Mouse (Mus musculus) forebrain, embryonic 13.5 days (tissue): ENCODE measurements around the gene Tns1. TPM values are rescaled to one million over a fixed set of nuclear protein-coding genes. Genes with fewer than 3 reads are reported as not detected.

ENCODE experiments used
- ATAC-seq: fragments of 200-750 bp; cut with Nextera tagmentation; 2 replicates; pipeline ENCODE4 v1.8.0; 2017
- H3K27ac ChIP-seq: fragments of 300-500 bp; sonication (generic); 2 replicates; pipeline ENCODE4 v1.5.1; 2015; ENCODE audit warnings: inconsistent platforms, mild to moderate bottlenecking, moderate library complexity
- H3K27me3 ChIP-seq: fragments of 300-500 bp; sonication (generic); 2 replicates; pipeline ENCODE4 v1.6.1; 2015; ENCODE audit warnings: mild to moderate bottlenecking, inconsistent platforms
- H3K36me3 ChIP-seq: fragments of 300-500 bp; sonication (generic); 2 replicates; pipeline ENCODE4 v1.6.1; 2015; ENCODE audit warnings: mild to moderate bottlenecking, inconsistent platforms; ENCODE audit not compliant: poor library complexity, severe bottlenecking
- H3K4me1 ChIP-seq: fragments of 300-500 bp; sonication (generic); 2 replicates; pipeline ENCODE4 v1.6.1; 2015; ENCODE audit warnings: inconsistent platforms
- H3K4me2 ChIP-seq: fragments of 300-500 bp; sonication (generic); 2 replicates; pipeline ENCODE4 v1.6.1; 2015; ENCODE audit warnings: inconsistent platforms, mild to moderate bottlenecking, moderate library complexity
- H3K4me3 ChIP-seq: fragments of 300-500 bp; sonication (generic); 2 replicates; pipeline ENCODE4 v1.5.1; 2015; ENCODE audit warnings: mild to moderate bottlenecking, inconsistent platforms
- H3K9ac ChIP-seq: fragments of 300-500 bp; sonication (generic); 2 replicates; pipeline ENCODE4 v1.6.1; 2015; ENCODE audit warnings: mild to moderate bottlenecking, inconsistent platforms
- H3K9me3 ChIP-seq: fragments of 300-500 bp; sonication (generic); replicated peaks from 2 replicates; pipeline ENCODE4 v1.6.1; 2016; ENCODE audit warnings: inconsistent platforms
- WGBS: fragments of 180-500 bp; shearing (Covaris S2); methylation state at CpG from one replicate; pipeline ENCODE4 v1.1.7; 2015; 5-methylcytosine and 5-hydroxymethylcytosine counted together
- polyA plus RNA-seq: library from polyadenylated mRNA; unstranded; fragments of >200 nt; fragmentation: Nextera tagmentation; extraction: Ambion mirVana; gene quantifications from 2 replicates; pipeline ENCODE4 v1.2.1, GENCODE M21; 2015

Tns1 gene
- polyA plus RNA-seq, 1 experiment from 2014 or later, result 10.4 TPM

DNA sequence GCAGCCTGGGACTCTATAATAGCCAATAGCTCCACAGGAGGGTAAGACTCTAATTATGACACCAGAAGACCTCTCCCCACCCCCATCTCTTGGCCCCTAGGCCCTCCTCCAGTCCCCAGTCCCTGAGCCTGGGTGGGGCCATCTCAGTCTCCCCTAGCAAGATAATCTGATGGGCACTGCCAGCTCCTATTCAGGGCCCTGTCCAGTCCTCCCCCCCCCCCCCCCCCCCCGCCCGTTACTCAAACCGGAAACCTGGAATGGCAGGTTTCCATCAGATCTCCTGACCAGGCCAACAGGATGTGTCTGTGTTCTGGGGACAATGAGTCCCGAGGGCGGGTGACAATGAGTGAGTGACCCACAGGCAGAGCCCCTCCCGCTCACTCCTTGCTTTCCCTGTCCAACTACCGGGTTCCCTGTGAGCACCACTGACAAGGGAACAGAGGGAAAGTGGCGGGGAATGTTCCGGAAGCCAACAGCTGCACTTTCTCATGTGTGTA lies 136.5 kb downstream of the Tns1 start:
- ATAC-seq, result no peak

GRCm38 (mm10) chr1:73986268-73987045 lies 137.8 kb downstream of the Tns1 start:
- H3K4me2 ChIP-seq, result no peak overlapping the region
- ATAC-seq, result peak; percentile 63
- no peaks in the 10 kb centered on the region for H3K27me3 ChIP-seq
- H3K36me3 ChIP-seq, result peaks cover 5% of the 10 kb centered on the region; the same call in 1 of the 2 replicates
- H3K27ac ChIP-seq, result no peak overlapping the region
- no peaks in the 10 kb centered on the region for H3K4me1 ChIP-seq
- WGBS, result 44% methylated on average over 6 of the region's 6 CpGs
- no peak overlapping the region for H3K4me3 ChIP-seq
- H3K9me3 ChIP-seq, result no peaks in the 10 kb centered on the region
- no peak overlapping the region for H3K9ac ChIP-seq

More for the DNA sequence above, 136.5 kb downstream of the Tns1 start:
- H3K27me3 ChIP-seq, result no peaks in the 10 kb centered on the region
- no peaks in the 10 kb centered on the region for H3K9me3 ChIP-seq
- no peak overlapping the region for H3K9ac ChIP-seq
- H3K4me2 ChIP-seq, result no peak overlapping the region
- H3K36me3 ChIP-seq, result peaks cover 8% of the 10 kb centered on the region; the same call in 1 of the 2 replicates
- 52% methylated on average over 8 of the region's 9 CpGs for WGBS
- H3K4me3 ChIP-seq, result no peak overlapping the region
- H3K27ac ChIP-seq, result no peak overlapping the region
- no peaks in the 10 kb centered on the region for H3K4me1 ChIP-seq

GRCm38 (mm10) chr1:73985611-73986010 lies 138.6 kb downstream of the Tns1 start:
- no peak overlapping the region for H3K4me3 ChIP-seq
- WGBS, result 78% methylated on average over 4 of the region's 4 CpGs
- no peak overlapping the region for H3K4me2 ChIP-seq
- H3K36me3 ChIP-seq, result peaks cover 2% of the 10 kb centered on the region; the same call in 1 of the 2 replicates
- no peak overlapping the region for H3K9ac ChIP-seq
- no peak for ATAC-seq
- H3K4me1 ChIP-seq, result no peaks in the 10 kb centered on the region
- H3K9me3 ChIP-seq, result no peaks in the 10 kb centered on the region
- no peak overlapping the region for H3K27ac ChIP-seq
- H3K27me3 ChIP-seq, result no peaks in the 10 kb centered on the region

GRCm38 (mm10) chr1:73979214-73979613 lies 145.0 kb downstream of the Tns1 start:
- ATAC-seq, result 0 out of 2 replicates have a peak, but pooled peaks have one; percentile 36
- no peak overlapping the region for H3K4me2 ChIP-seq
- H3K4me3 ChIP-seq, result no peak overlapping the region
- no peak overlapping the region for H3K9ac ChIP-seq
- 63% methylated on average over 3 of the region's 3 CpGs for WGBS
- no peak overlapping the region for H3K27ac ChIP-seq
- H3K27me3 ChIP-seq, result no peaks in the 10 kb centered on the region
- H3K36me3 ChIP-seq, result peaks cover 19% of the 10 kb centered on the region; the same call in 1 of the 2 replicates
- no peaks in the 10 kb centered on the region for H3K9me3 ChIP-seq
- H3K4me1 ChIP-seq, result 0 out of 2 replicates have a peak, but pooled peaks cover 3% of the 10 kb centered on the region

DNA sequence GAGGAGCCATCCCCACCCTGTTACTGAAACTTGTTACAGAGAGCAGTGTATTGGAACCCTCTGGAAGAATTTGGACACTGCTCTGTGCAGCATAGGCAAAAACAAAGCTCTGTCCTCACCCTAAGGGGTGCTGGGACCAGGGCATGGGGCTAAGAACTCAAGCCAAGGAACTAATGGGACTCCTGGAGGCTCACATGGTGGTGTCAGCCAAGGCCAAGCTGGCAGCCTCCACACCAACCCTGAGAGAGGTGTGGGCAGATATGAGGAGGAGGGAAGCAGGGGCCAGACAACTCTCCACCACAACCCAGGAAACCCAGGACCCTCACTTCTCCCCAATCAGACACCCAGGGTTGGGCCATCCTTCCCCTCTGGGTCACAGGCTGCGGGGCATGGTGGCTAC lies 145.7 kb downstream of the Tns1 start:
- ATAC-seq, result no peak
- H3K27ac ChIP-seq, result no peak overlapping the region
- peaks cover 19% of the 10 kb centered on the region; the same call in 1 of the 2 replicates for H3K36me3 ChIP-seq
- 90% methylated on average over 1 of the region's 1 CpGs for WGBS
- H3K9me3 ChIP-seq, result no peaks in the 10 kb centered on the region
- H3K9ac ChIP-seq, result no peak overlapping the region
- no peak overlapping the region for H3K4me2 ChIP-seq
- no peak overlapping the region for H3K4me3 ChIP-seq
- H3K27me3 ChIP-seq, result no peaks in the 10 kb centered on the region
- H3K4me1 ChIP-seq, result 0 out of 2 replicates have a peak, but pooled peaks cover 3% of the 10 kb centered on the region

DNA sequence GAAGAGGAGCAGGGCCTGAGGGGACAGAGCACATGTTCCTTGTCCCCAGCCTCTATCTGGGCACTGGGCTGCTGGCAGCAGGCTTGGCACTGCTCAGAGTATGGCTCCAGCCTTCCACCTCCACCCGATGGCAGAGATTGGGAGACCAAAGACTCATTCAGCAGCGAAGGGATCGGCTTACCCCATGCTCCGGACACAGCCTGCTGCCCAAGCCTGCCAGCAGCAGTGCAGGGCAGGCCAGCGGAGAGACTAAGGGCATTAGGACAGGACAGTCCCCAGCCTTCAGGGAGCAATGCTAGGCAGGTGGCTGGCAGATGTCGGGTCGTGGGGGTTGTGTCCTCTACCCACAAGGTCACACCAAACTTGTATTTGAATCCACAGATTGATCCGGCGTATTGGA lies 150.3 kb downstream of the Tns1 start:
- 82% methylated on average over 9 of the region's 9 CpGs for WGBS
- Histone ChIP-seq H3K9ac (no peak overlapping the region), H3K4me3 (no peak overlapping the region), H3K27me3 (no peaks in the 10 kb centered on the region), H3K9me3 (no peaks in the 10 kb centered on the region), H3K27ac (no peak overlapping the region), H3K4me2 (no peak overlapping the region), H3K4me1 (peaks cover 5% of the 10 kb centered on the region), H3K36me3 (peaks cover 9% of the 10 kb centered on the region; the same call in 1 of the 2 replicates)
- ATAC-seq, result no peak

DNA sequence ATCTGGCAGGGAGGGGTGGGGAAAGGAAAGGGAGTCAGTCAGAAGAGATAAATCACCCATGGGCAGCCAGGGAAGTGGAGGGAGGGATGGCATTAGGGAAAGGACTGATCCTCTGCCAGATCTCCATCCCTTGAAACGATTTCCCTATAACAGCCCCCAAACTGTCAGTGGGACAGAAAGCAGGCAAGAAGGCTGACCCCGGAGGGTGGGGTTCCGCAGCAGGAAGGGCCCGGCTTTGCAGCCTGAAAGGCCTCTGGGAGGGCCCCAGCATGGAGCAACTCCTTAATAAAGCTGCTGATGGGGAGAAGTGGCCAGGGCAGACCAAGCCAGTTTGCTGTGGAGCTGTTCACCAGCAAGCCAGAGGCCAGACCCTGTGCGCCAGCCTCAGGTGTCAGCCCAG lies 151.5 kb downstream of the Tns1 start:
- Histone ChIP-seq H3K27ac (no peak overlapping the region), H3K4me1 (peaks cover 12% of the 10 kb centered on the region), H3K4me3 (no peak overlapping the region), H3K9ac (no peak overlapping the region), H3K27me3 (no peaks in the 10 kb centered on the region), H3K4me2 (no peak overlapping the region), H3K9me3 (no peaks in the 10 kb centered on the region), H3K36me3 (peaks cover 4% of the 10 kb centered on the region; the same call in 1 of the 2 replicates)
- no peak for ATAC-seq
- 63% methylated on average over 5 of the region's 5 CpGs for WGBS

DNA sequence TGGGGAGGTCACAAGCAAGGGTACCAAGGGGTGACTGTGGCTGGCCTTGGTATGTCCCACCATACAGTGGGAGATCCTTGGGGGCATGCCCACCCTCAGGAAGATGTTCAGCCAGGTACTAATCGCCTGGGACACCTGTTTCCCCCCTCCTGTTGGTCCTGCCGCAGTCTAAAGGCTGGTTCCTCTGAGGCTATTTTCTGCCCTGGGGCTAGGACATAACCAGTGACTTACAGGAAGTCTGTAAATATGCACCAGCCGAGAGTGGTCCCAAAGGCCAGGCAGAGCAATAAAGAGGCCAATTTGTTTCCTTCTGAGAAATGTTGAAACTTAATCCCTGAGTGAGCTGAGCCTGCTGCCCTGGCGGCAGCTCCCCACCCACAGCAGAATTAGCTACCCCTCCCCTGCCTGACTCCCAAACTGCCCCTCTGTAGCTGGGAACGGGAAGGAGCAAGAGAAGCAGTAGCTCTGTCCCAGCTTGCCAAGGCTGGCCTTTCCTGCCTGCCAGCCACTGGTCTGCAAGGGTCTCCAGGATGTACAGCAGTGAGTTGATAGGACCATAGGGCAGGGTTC lies 154.0 kb downstream of the Tns1 start:
- H3K36me3 ChIP-seq, result no peaks in the 10 kb centered on the region
- no peak overlapping the region for H3K27ac ChIP-seq
- no peaks in the 10 kb centered on the region for H3K27me3 ChIP-seq
- H3K4me2 ChIP-seq, result no peak overlapping the region
- 35% methylated on average over 5 of the region's 5 CpGs for WGBS
- no peak for ATAC-seq
- H3K4me1 ChIP-seq, result peaks cover 12% of the 10 kb centered on the region
- H3K9me3 ChIP-seq, result no peaks in the 10 kb centered on the region
- no peak overlapping the region for H3K4me3 ChIP-seq
- H3K9ac ChIP-seq, result no peak overlapping the region

- Histone ChIP-seq H3K4me2 (no peak overlapping the region), H3K36me3 (no peaks in the 10 kb centered on the region), H3K4me3 (no peak overlapping the region), H3K27me3 (no peaks in the 10 kb centered on the region), H3K27ac (no peak overlapping the region), H3K9ac (no peak overlapping the region), H3K4me1 (peaks cover 12% of the 10 kb centered on the region), H3K9me3 (no peaks in the 10 kb centered on the region)
- 13% methylated on average over 13 of the region's 13 CpGs for WGBS
- ATAC-seq, result peak; percentile 50; the same call in 1 of the 2 replicates
These were observed 155.3 kb downstream of the Tns1 start for GRCm38 (mm10) chr1:73968712-73969511.

DNA sequence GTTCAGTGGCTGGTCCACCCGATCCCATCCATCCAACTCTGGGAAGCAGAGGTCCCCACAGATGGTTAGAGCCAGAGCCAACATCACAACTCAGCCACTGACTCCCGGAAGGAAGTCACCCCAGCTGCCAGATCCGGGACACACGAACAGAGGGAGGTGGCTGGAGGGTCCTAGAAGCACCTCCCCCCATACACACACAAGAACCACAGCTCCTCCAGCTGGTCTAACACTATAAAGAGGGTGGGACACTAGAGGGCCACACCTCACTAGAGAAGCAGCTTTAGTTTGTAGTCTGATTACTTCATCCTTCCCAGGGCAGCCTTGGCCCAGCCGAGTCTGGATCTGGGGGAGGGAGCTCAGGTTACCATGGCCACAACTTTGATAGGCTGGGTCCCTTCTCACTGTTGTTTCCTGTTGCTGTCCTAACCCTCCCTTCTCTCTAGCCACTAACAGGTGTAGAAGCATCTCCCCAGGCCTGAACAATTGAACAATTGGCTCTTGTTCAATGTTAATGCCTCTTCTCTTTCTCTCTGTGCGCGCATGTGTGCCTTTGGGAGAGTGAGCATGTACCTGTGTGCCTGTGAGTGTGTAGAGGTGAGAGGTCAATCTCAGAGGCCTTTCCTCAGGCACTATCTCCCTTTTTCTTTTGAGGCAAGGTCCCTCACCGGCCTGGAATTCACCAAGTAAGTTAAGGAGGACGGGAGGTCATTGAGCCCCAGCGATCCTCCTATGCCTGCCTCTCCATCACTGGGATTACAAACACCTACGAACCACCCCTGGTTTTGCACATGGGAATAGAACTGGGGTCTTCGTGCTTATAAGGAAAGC lies 157.6 kb downstream of the Tns1 start:
- H3K36me3 ChIP-seq, result no peaks in the 10 kb centered on the region
- H3K4me1 ChIP-seq, result peaks cover 25% of the 10 kb centered on the region
- ATAC-seq, result no peak
- H3K27ac ChIP-seq, result no peak overlapping the region
- H3K27me3 ChIP-seq, result no peaks in the 10 kb centered on the region
- no peaks in the 10 kb centered on the region for H3K9me3 ChIP-seq
- WGBS, result 75% methylated on average over 12 of the region's 12 CpGs
- H3K9ac ChIP-seq, result no peak overlapping the region
- no peak overlapping the region for H3K4me3 ChIP-seq
- no peak overlapping the region for H3K4me2 ChIP-seq

GRCm38 (mm10) chr1:73964151-73964743 lies 160.0 kb downstream of the Tns1 start:
- Histone ChIP-seq H3K4me3 (no peak overlapping the region), H3K4me1 (peaks cover 23% of the 10 kb centered on the region), H3K4me2 (no peak overlapping the region), H3K9ac (no peak overlapping the region), H3K9me3 (no peaks in the 10 kb centered on the region), H3K27ac (no peak overlapping the region), H3K36me3 (no peaks in the 10 kb centered on the region), H3K27me3 (no peaks in the 10 kb centered on the region)
- ATAC-seq, result no peak
- WGBS, result 87% methylated on average over 5 of the region's 5 CpGs
